ENCODE assay signal across 7 mouse cellular contexts in the genomic region with DNA sequence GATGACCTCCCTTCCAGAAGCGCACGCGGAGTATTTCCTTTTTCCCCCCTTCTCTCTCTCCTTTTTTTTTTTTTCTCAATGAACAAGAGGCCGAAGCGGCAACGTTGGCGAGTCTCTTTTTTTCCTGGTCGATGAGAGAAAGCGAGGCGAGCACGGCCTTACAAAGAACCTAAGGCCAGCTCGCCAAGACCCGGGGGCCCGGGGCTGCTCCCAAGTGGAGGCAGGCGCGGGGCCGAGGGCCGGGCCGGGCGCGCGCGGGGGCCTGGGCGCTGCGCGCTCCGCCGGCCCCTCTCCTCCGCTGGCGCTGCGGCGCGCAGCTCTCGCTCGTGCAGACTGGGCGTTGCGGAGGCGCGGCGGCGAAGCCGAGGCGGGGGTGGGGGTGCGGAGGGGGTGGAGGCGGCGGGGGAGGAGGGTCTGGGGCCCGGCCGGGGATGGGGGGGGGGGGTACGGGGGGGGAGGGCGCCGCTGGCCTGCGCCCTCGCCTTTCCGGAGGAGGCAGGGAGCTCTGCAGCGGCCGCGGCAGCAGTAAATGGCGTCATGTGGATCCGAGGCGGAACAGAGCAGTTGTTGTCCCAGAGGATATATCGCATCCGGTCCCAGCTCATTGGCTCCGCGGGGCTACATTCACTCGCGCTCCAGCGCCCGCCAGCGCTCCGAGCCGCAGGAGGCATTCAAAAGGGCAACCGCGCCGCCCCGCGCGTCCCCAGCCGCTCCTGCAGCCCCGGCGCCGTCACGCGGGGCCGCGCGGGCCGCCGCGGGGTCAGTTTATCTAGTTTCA. TPM values are rescaled to one million over a fixed set of nuclear protein-coding genes. Genes with fewer than 3 reads are reported as not detected.
DNase-seq lines count a peak whose midpoint lies in the region; ATAC-seq and TF ChIP-seq lines count a peak whose summit lies in the region.

Gene Spry2, minus strand, starts transcription at position 29 of the 778 bp plus-strand sequence.

- H3K4me3 ChIP-seq in embryonic facial prominence, embryonic 11.5 days (ENCODE audit: low read depth, low read length), result peak within 1 kb of the TSS; percentile 89
- peak within 1 kb of the TSS; percentile 77 for H3K4me3 ChIP-seq in heart, adult 2 months
- peak within 1 kb of the TSS; percentile 96 for H3K4me3 ChIP-seq in limb, embryonic 13.5 days
- peak within 1 kb of the TSS; percentile 91 for H3K4me3 ChIP-seq in midbrain, embryonic 15.5 days

- H3K9me3 ChIP-seq in embryonic facial prominence, embryonic 11.5 days (replicated peaks; ENCODE audit: control insufficient read depth, low read length), result no peaks in the 10 kb centered on the region
- no peaks in the 10 kb centered on the region for H3K9me3 ChIP-seq in limb, embryonic 13.5 days
- no peaks in the 10 kb centered on the region for H3K9me3 ChIP-seq in midbrain, embryonic 15.5 days

- H3K36me3 ChIP-seq in embryonic facial prominence, embryonic 11.5 days (replicated peaks; ENCODE audit: control insufficient read depth, insufficient read depth, low read depth, low read length), result no peaks in the 10 kb centered on the region
- peaks cover 4% of the 10 kb centered on the region for H3K36me3 ChIP-seq in heart, adult 2 months (ENCODE audit: control insufficient read depth, insufficient read depth, low read length)
- peaks cover 11% of the 10 kb centered on the region for H3K36me3 ChIP-seq in limb, embryonic 13.5 days
- no peaks in the 10 kb centered on the region for H3K36me3 ChIP-seq in midbrain, embryonic 15.5 days (replicated peaks)

- peak; percentile 63; the same call in 1 of the 2 replicates for TF ChIP-seq EP300 in heart, adult 2 months (IDR thresholded peaks at IDR 0.05; ENCODE audit: insufficient read depth, low read depth, low read length)

- peak; percentile 93 to 95 for DNase-seq in adrenal gland, postnatal 36 days
- DNase-seq in embryonic facial prominence, embryonic 11.5 days (ENCODE audit: low spot score), result peak; percentile 97
- DNase-seq in heart, adult 2 months, result peak; percentile 91 to 96
- DNase-seq in kidney, adult 9 months, result peak; percentile 97
- DNase-seq in spleen, postnatal 14 days (ENCODE audit: low spot score in 2 of 2), result peak; percentile 28 to 36

- under 1% methylated on average over 64 of the region's 89 CpGs for WGBS in embryonic facial prominence, embryonic 11.5 days
- WGBS in heart, adult 2 months, result 2% methylated on average over 68 of the region's 89 CpGs
- 0% methylated on average over 67 of the region's 89 CpGs for WGBS in limb, embryonic 13.5 days
- WGBS in midbrain, embryonic 15.5 days, result under 1% methylated on average over 76 of the region's 89 CpGs

- intact Hi-C loops in heart, adult 2 months (cut with DNase I), result loop anchor here (2.0 to 5.0 kb wide), 7 partner anchors 164 to 725 kb away; partner anchors contain the start of gene Ndfip2

- H3K4me2 ChIP-seq in embryonic facial prominence, embryonic 11.5 days (ENCODE audit: low read depth, low read length), result peak within 1 kb of the TSS; percentile 89
- peak within 1 kb of the TSS; percentile 89 for H3K4me2 ChIP-seq in limb, embryonic 13.5 days (replicated peaks)
- peak within 1 kb of the TSS; percentile 91 for H3K4me2 ChIP-seq in midbrain, embryonic 15.5 days

- TF ChIP-seq CTCF in heart, adult 2 months (IDR thresholded peaks at IDR 0.05), result peak; percentile 22; the same call in 1 of the 2 replicates

- H3K27ac ChIP-seq in embryonic facial prominence, embryonic 11.5 days (replicated peaks; ENCODE audit: low read depth, low read length), result peak within 1 kb of the TSS; percentile 98
- peak within 1 kb of the TSS; percentile 97 for H3K27ac ChIP-seq in heart, adult 2 months
- peak within 1 kb of the TSS; percentile 99 for H3K27ac ChIP-seq in limb, embryonic 13.5 days
- H3K27ac ChIP-seq in midbrain, embryonic 15.5 days, result peak within 1 kb of the TSS; percentile 98

- peak; percentile 76 for TF ChIP-seq POLR2A in heart, adult 2 months (IDR thresholded peaks at IDR 0.05; ENCODE audit: insufficient read depth, low read depth, low read length)

- no peaks in the 10 kb centered on the region for H3K79me2 ChIP-seq in heart, adult 2 months (replicated peaks; ENCODE audit: control insufficient read depth, insufficient read depth, low read length)

- no peaks in the 10 kb centered on the region for H3K27me3 ChIP-seq in embryonic facial prominence, embryonic 11.5 days (ENCODE audit: control insufficient read depth, insufficient read depth, low read length)
- no peaks in the 10 kb centered on the region for H3K27me3 ChIP-seq in heart, adult 2 months (ENCODE audit: control insufficient read depth, insufficient read depth, low read length)
- no peaks in the 10 kb centered on the region for H3K27me3 ChIP-seq in limb, embryonic 13.5 days
- no peaks in the 10 kb centered on the region for H3K27me3 ChIP-seq in midbrain, embryonic 15.5 days (replicated peaks)

- peak; percentile 96 for ATAC-seq in embryonic facial prominence, embryonic 11.5 days (replicated peaks; ENCODE audit: insufficient number of reproducible peaks, low FRiP score, low TSS enrichment, low read depth)
- peak; percentile 94 for ATAC-seq in limb, embryonic 13.5 days (ENCODE audit: low FRiP score, low read depth)
- ATAC-seq in midbrain, embryonic 15.5 days (replicated peaks), result peak; percentile 93

- H3K4me1 ChIP-seq in embryonic facial prominence, embryonic 11.5 days (ENCODE audit: control insufficient read depth, insufficient read depth, low read length), result no peaks in the 10 kb centered on the region
- H3K4me1 ChIP-seq in heart, adult 2 months (ENCODE audit: control insufficient read depth, insufficient read depth, low read length), result no peaks in the 10 kb centered on the region
- H3K4me1 ChIP-seq in limb, embryonic 13.5 days, result peaks cover 20% of the 10 kb centered on the region
- H3K4me1 ChIP-seq in midbrain, embryonic 15.5 days, result peaks cover 32% of the 10 kb centered on the region

- H3K9ac ChIP-seq in embryonic facial prominence, embryonic 11.5 days (replicated peaks; ENCODE audit: low read length), result peak within 1 kb of the TSS; percentile 97
- H3K9ac ChIP-seq in heart, adult 2 months (ENCODE audit: low read depth, low read length), result peak within 1 kb of the TSS; percentile 79
- H3K9ac ChIP-seq in limb, embryonic 13.5 days, result peak within 1 kb of the TSS; percentile 100
- H3K9ac ChIP-seq in midbrain, embryonic 15.5 days, result peak within 1 kb of the TSS; percentile 67

RNA-seq across cellular contexts. Expression of gene Spry2, which starts in this region (rescaled TPM):
- total RNA-seq in adrenal gland, postnatal 36 days (2021), result 10 to 100 TPM; 38.1 to 38.6 TPM
- 39.9 and 50.9 TPM in 2 replicates for polyA plus RNA-seq in embryonic facial prominence, embryonic 11.5 days (2014; fragmentation: Nextera tagmentation; extraction: Ambion mirVana)
- total RNA-seq in heart, adult 2 months (2021), result 10 to 100 TPM; 20.3 to 25.9 TPM
- 14.8 and 21.2 TPM in 2 replicates for polyA plus RNA-seq in heart, adult 2 months (2012; rRNA removed)
- polyA plus RNA-seq in limb, embryonic 13.5 days (2015; fragmentation: Nextera tagmentation; extraction: Ambion mirVana), result 97.7 and 98.7 TPM in 2 replicates
- 24.2 and 25.1 TPM in 2 replicates for polyA plus RNA-seq in midbrain, embryonic 15.5 days (2015; fragmentation: Nextera tagmentation; extraction: Ambion mirVana)

Comparison
In these comparisons a context has a peak if more than half of its experiments do, and no peak if none do; other contexts are left out.
1. Peak in every context shown above with its lines: DNase-seq, ATAC-seq, H3K4me3 ChIP-seq and H3K27ac ChIP-seq.
2. DNase-seq: peak in every context shown above with its lines; median percentile 97 in embryonic facial prominence, embryonic 11.5 days; 97 in kidney, adult 9 months; 94 in adrenal gland, postnatal 36 days; 94 in heart, adult 2 months; 32 in spleen, postnatal 14 days.